Mouse (Mus musculus): Measurements from ENCODE around the gene Ap2m1.

The Ap2m1 gene

GRCm38 (mm10) chr16:20530941-20531340 lies 4.3 kb upstream of the Ap2m1 start:
- DNase-seq (ENCODE audit: low spot score): no peak

- DNase-seq (ENCODE audit: low spot score): no peak
These were observed 522 bp upstream of the Ap2m1 start for GRCm38 (mm10) chr16:20534617-20535295.

- DNase-seq (ENCODE audit: low spot score): no peak
These were observed 895 bp downstream of the Ap2m1 start for GRCm38 (mm10) chr16:20536081-20536665.

GRCm38 (mm10) chr16:20537071-20537471 lies 1.8 kb downstream of the Ap2m1 start:
- no peak for DNase-seq (ENCODE audit: low spot score)

- no peak for DNase-seq (ENCODE audit: low spot score)
These were observed 2.5 kb downstream of the Ap2m1 start for GRCm38 (mm10) chr16:20537601-20538320.

- no peak for DNase-seq (ENCODE audit: low spot score)
These were observed 4.4 kb downstream of the Ap2m1 start for GRCm38 (mm10) chr16:20539649-20540048.

GRCm38 (mm10) chr16:20540438-20540837 lies 5.2 kb downstream of the Ap2m1 start:
- DNase-seq (ENCODE audit: low spot score): no peak

GRCm38 (mm10) chr16:20545696-20546095 lies 10.4 kb downstream of the Ap2m1 start:
- no peak for DNase-seq (ENCODE audit: low spot score)

GRCm38 (mm10) chr16:20547423-20547822 lies 12.1 kb downstream of the Ap2m1 start:
- DNase-seq (ENCODE audit: low spot score): no peak

GRCm38 (mm10) chr16:20548096-20548948 lies 13.0 kb downstream of the Ap2m1 start, which contains the start of gene Abcf3:
Abcf3 (plus strand) TSS chr16:20548577.
- DNase-seq (ENCODE audit: low spot score): peak; percentile 86

- no peak for DNase-seq (ENCODE audit: low spot score)
These were observed 13.9 kb downstream of the Ap2m1 start for GRCm38 (mm10) chr16:20549161-20549560.

- DNase-seq (ENCODE audit: low spot score): no peak
These were observed 16.4 kb downstream of the Ap2m1 start for GRCm38 (mm10) chr16:20551691-20552090.

- no peak for DNase-seq (ENCODE audit: low spot score)
These were observed 17.3 kb downstream of the Ap2m1 start for GRCm38 (mm10) chr16:20552594-20552993.

- DNase-seq (ENCODE audit: low spot score): no peak
These were observed 19.7 kb downstream of the Ap2m1 start for GRCm38 (mm10) chr16:20555000-20555399.

GRCm38 (mm10) chr16:20557381-20557780 lies 22.1 kb downstream of the Ap2m1 start:
- no peak for DNase-seq (ENCODE audit: low spot score)

GRCm38 (mm10) chr16:20565075-20565474 lies 29.8 kb downstream of the Ap2m1 start:
- DNase-seq (ENCODE audit: low spot score): no peak

- no peak for DNase-seq (ENCODE audit: low spot score)
These were observed 54.2 kb downstream of the Ap2m1 start, which contains the start of gene Vwa5b2 for GRCm38 (mm10) chr16:20589366-20589938. Vwa5b2 (plus strand) TSS chr16:20589471.

GRCm38 (mm10) chr16:20589939-20590679 lies 54.8 kb downstream of the Ap2m1 start:
- no peak for DNase-seq (ENCODE audit: low spot score)

GRCm38 (mm10) chr16:20590680-20591038 lies 55.4 kb downstream of the Ap2m1 start:
- DNase-seq (ENCODE audit: low spot score): no peak

- no peak for DNase-seq (ENCODE audit: low spot score)
These were observed 55.9 kb downstream of the Ap2m1 start for GRCm38 (mm10) chr16:20591076-20591705.
